10 mouse cellular contexts compared by ENCODE assay signal in genomic region chr19:6376255-6376564, GRCm38 (mm10). TPM values are rescaled to one million over a fixed set of nuclear protein-coding genes. Genes with fewer than 3 reads are reported as not detected.
DNase-seq lines count a peak whose midpoint lies in the region; ATAC-seq and TF ChIP-seq lines count a peak whose summit lies in the region.
"Had no signal": no experiment of that assay in that cellular context is flagged by ENCODE, and none has a peak within 500 bp of the region (broad histone marks: within the 10 kb centered on the region; RNA-seq: fewer than 3 reads in every experiment).

No protein-coding gene starts in this region.

- peak; percentile 83 for TF ChIP-seq CTCF in hindbrain, postnatal 0 days (IDR thresholded peaks at IDR 0.05; ENCODE audit: low read depth)
- TF ChIP-seq CTCF in testis, adult 2 months (IDR thresholded peaks at IDR 0.05; ENCODE audit: control insufficient read depth, insufficient read depth, insufficient replicate concordance, low read depth, low read length), result peak; percentile 46; the same call in 1 of the 2 replicates

- no peak overlapping the region for H3K4me2 ChIP-seq in hindbrain, postnatal 0 days (ENCODE audit: low read depth, low read length)
- no peak overlapping the region for H3K4me2 ChIP-seq in hindbrain, embryonic 12.5 days (replicated peaks)
- no peak overlapping the region for H3K4me2 ChIP-seq in neural tube, embryonic 11.5 days (ENCODE audit: low read depth)
- H3K4me2 ChIP-seq: embryonic facial prominence, embryonic 13.5 days; limb, embryonic 13.5 days had no signal

- no peaks in the 10 kb centered on the region for H3K9me3 ChIP-seq in hindbrain, postnatal 0 days (ENCODE audit: low read length)
- no peaks in the 10 kb centered on the region for H3K9me3 ChIP-seq in hindbrain, embryonic 12.5 days (replicated peaks)
- no peaks in the 10 kb centered on the region for H3K9me3 ChIP-seq in neural tube, embryonic 11.5 days (ENCODE audit: control insufficient read depth, low read length)
- H3K9me3 ChIP-seq: embryonic facial prominence, embryonic 13.5 days; limb, embryonic 13.5 days had no signal

- DNase-seq in hindbrain, postnatal 0 days (ENCODE audit: low spot score), result peak; percentile 76
- DNase-seq in testis, postnatal 14 days (ENCODE audit: low spot score), result no peak
- peak; percentile 56 for DNase-seq in brain, adult 2 months (ENCODE audit: low read depth, low spot score)
- DNase-seq in gastrocnemius, postnatal 36 days, result peak; percentile 63 to 69
- peak; percentile 63 for DNase-seq in neural tube, embryonic 11.5 days (ENCODE audit: low spot score)
- DNase-seq in MN1 (ENCODE audit: low spot score), result no peak

- no peak overlapping the region for H3K27ac ChIP-seq in hindbrain, postnatal 0 days
- no peak overlapping the region for H3K27ac ChIP-seq in hindbrain, embryonic 12.5 days
- H3K27ac ChIP-seq in testis, adult 2 months (ENCODE audit: control insufficient read depth, insufficient read depth, low read depth, low read length), result no peak overlapping the region
- H3K27ac ChIP-seq in neural tube, embryonic 11.5 days (ENCODE audit: low read depth, low read length), result no peak overlapping the region
- H3K27ac ChIP-seq: embryonic facial prominence, embryonic 13.5 days; limb, embryonic 13.5 days had no signal

- peaks cover 73% of the 10 kb centered on the region for H3K36me3 ChIP-seq in hindbrain, postnatal 0 days (ENCODE audit: insufficient read depth, low read length)
- H3K36me3 ChIP-seq in hindbrain, embryonic 12.5 days, result peaks cover 83% of the 10 kb centered on the region
- H3K36me3 ChIP-seq in testis, adult 2 months (ENCODE audit: control insufficient read depth, insufficient read depth, low read length), result peaks cover 13% of the 10 kb centered on the region
- H3K36me3 ChIP-seq in neural tube, embryonic 11.5 days (ENCODE audit: control insufficient read depth, insufficient read depth, low read length), result peaks cover 54% of the 10 kb centered on the region

- no peak for TF ChIP-seq POLR2A in testis, adult 2 months (IDR thresholded peaks at IDR 0.05; ENCODE audit: control insufficient read depth, low read depth, low read length)

- no peaks in the 10 kb centered on the region for H3K27me3 ChIP-seq in hindbrain, postnatal 0 days (ENCODE audit: insufficient read depth, low read length)
- H3K27me3 ChIP-seq in hindbrain, embryonic 12.5 days, result no peaks in the 10 kb centered on the region
- no peaks in the 10 kb centered on the region for H3K27me3 ChIP-seq in testis, adult 2 months (ENCODE audit: control insufficient read depth, insufficient read depth, low read length)
- H3K27me3 ChIP-seq in neural tube, embryonic 11.5 days (ENCODE audit: control insufficient read depth, insufficient read depth, low read length), result no peaks in the 10 kb centered on the region
- H3K27me3 ChIP-seq: embryonic facial prominence, embryonic 13.5 days; limb, embryonic 13.5 days had no signal

- H3K4me3 ChIP-seq in hindbrain, postnatal 0 days (ENCODE audit: low read length), result no peak overlapping the region
- no peak overlapping the region for H3K4me3 ChIP-seq in hindbrain, embryonic 12.5 days
- no peak overlapping the region for H3K4me3 ChIP-seq in testis, adult 2 months (ENCODE audit: control insufficient read depth, low read depth, low read length)
- H3K4me3 ChIP-seq in neural tube, embryonic 11.5 days (ENCODE audit: low read depth, low read length), result no peak overlapping the region
- H3K4me3 ChIP-seq: embryonic facial prominence, embryonic 13.5 days; limb, embryonic 13.5 days had no signal

- H3K4me1 ChIP-seq in hindbrain, postnatal 0 days (ENCODE audit: insufficient read depth, low read length), result no peaks in the 10 kb centered on the region; the same call in 1 of the 2 replicates
- H3K4me1 ChIP-seq in hindbrain, embryonic 12.5 days, result 0 out of 2 replicates have a peak, but pooled peaks cover 6% of the 10 kb centered on the region
- peaks cover 2% of the 10 kb centered on the region; the same call in 1 of the 2 replicates for H3K4me1 ChIP-seq in testis, adult 2 months (ENCODE audit: control insufficient read depth, insufficient read depth, low read length)
- no peaks in the 10 kb centered on the region for H3K4me1 ChIP-seq in neural tube, embryonic 11.5 days (ENCODE audit: control insufficient read depth, insufficient read depth, low read length)
- H3K4me1 ChIP-seq: embryonic facial prominence, embryonic 13.5 days; limb, embryonic 13.5 days had no signal

- ATAC-seq in hindbrain, postnatal 0 days, result no peak
- no peak for ATAC-seq in hindbrain, embryonic 12.5 days (ENCODE audit: low FRiP score)
- ATAC-seq in neural tube, embryonic 11.5 days (ENCODE audit: insufficient read depth, low FRiP score, low TSS enrichment), result no peak

- no peak overlapping the region for H3K9ac ChIP-seq in hindbrain, postnatal 0 days (replicated peaks; ENCODE audit: low read length)
- no peak overlapping the region for H3K9ac ChIP-seq in hindbrain, embryonic 12.5 days
- H3K9ac ChIP-seq in neural tube, embryonic 11.5 days (ENCODE audit: low read length), result no peak overlapping the region
- H3K9ac ChIP-seq: embryonic facial prominence, embryonic 13.5 days; limb, embryonic 13.5 days had no signal

- intact Hi-C loops in gastrocnemius, postnatal 36 days (cut with DNase I), result no loop called here

- WGBS in hindbrain, postnatal 0 days, result 71% methylated on average over 14 of the region's 14 CpGs
- WGBS in hindbrain, embryonic 12.5 days, result 70% methylated on average over 14 of the region's 14 CpGs
- whole genome bisulfite sequencing in neural tube, embryonic 11.5 days, result 75% methylated on average over 14 of the region's 14 CpGs

RNA-seq across cellular contexts. Expression of gene Pygm, which starts 8.0 kb away (rescaled TPM):
- 11.9 and 18.3 TPM in 2 replicates for total RNA-seq in hindbrain, postnatal 0 days (2014; rRNA removed)
- 10.4 and 12.6 TPM in 2 replicates for polyA plus RNA-seq in hindbrain, postnatal 0 days (2015; fragmentation: Nextera tagmentation; extraction: Ambion mirVana)
- 1.8 and 3.9 TPM in 2 replicates for polyA plus RNA-seq in hindbrain, embryonic 12.5 days (2016; fragmentation: Nextera tagmentation; extraction: Ambion mirVana)
- polyA plus RNA-seq in testis, adult 2 months (2012; rRNA removed), result 6.9 and 7.6 TPM in 2 replicates
- total RNA-seq in gastrocnemius, postnatal 36 days (2021), result 1,000 to 10,000 TPM; 7,725 to 8,373 TPM
- 4.4 and 6.0 TPM in 2 replicates for polyA plus RNA-seq in neural tube, embryonic 11.5 days (2014; fragmentation: Nextera tagmentation; extraction: Ambion mirVana)

RNA-seq across cellular contexts. Expression of gene Sf1, which starts 12.7 kb away (rescaled TPM):
- total RNA-seq in hindbrain, postnatal 0 days (2014; rRNA removed), result 89.0 and 89.4 TPM in 2 replicates
- 80.2 and 84.9 TPM in 2 replicates for polyA plus RNA-seq in hindbrain, postnatal 0 days (2015; fragmentation: Nextera tagmentation; extraction: Ambion mirVana)
- 168 and 176 TPM in 2 replicates for polyA plus RNA-seq in hindbrain, embryonic 12.5 days (2016; fragmentation: Nextera tagmentation; extraction: Ambion mirVana)
- polyA plus RNA-seq in testis, adult 2 months (2012; rRNA removed), result 167 and 174 TPM in 2 replicates
- total RNA-seq in gastrocnemius, postnatal 36 days (2021), result 10 to 100 TPM; 75.8 to 84.5 TPM
- polyA plus RNA-seq in neural tube, embryonic 11.5 days (2014; fragmentation: Nextera tagmentation; extraction: Ambion mirVana), result 214 and 224 TPM in 2 replicates

RNA-seq across cellular contexts. Expression of gene Rasgrp2, which starts 22.9 kb away (rescaled TPM):
- total RNA-seq in hindbrain, postnatal 0 days (2014; rRNA removed), result 250 and 283 TPM in 2 replicates
- polyA plus RNA-seq in hindbrain, postnatal 0 days (2015; fragmentation: Nextera tagmentation; extraction: Ambion mirVana), result 230 and 252 TPM in 2 replicates
- 20.0 and 23.0 TPM in 2 replicates for polyA plus RNA-seq in hindbrain, embryonic 12.5 days (2016; fragmentation: Nextera tagmentation; extraction: Ambion mirVana)
- 8.2 and 8.4 TPM in 2 replicates for polyA plus RNA-seq in testis, adult 2 months (2012; rRNA removed)
- 10 to 100 TPM; 11.6 to 25.4 TPM for total RNA-seq in gastrocnemius, postnatal 36 days (2021)
- polyA plus RNA-seq in neural tube, embryonic 11.5 days (2014; fragmentation: Nextera tagmentation; extraction: Ambion mirVana), result 17.6 and 20.3 TPM in 2 replicates

RNA-seq across cellular contexts. Expression of gene Map4k2, which starts 35.3 kb away (rescaled TPM):
- total RNA-seq in hindbrain, postnatal 0 days (2014; rRNA removed), result 102 TPM in 2 replicates
- polyA plus RNA-seq in hindbrain, postnatal 0 days (2015; fragmentation: Nextera tagmentation; extraction: Ambion mirVana), result 18.6 and 21.4 TPM in 2 replicates
- 15.0 and 16.0 TPM in 2 replicates for polyA plus RNA-seq in hindbrain, embryonic 12.5 days (2016; fragmentation: Nextera tagmentation; extraction: Ambion mirVana)
- 21.4 and 24.8 TPM in 2 replicates for polyA plus RNA-seq in testis, adult 2 months (2012; rRNA removed)
- total RNA-seq in gastrocnemius, postnatal 36 days (2021), result 10 to 100 TPM; 10.4 to 12.6 TPM
- 10.0 and 13.6 TPM in 2 replicates for polyA plus RNA-seq in neural tube, embryonic 11.5 days (2014; fragmentation: Nextera tagmentation; extraction: Ambion mirVana)

RNA-seq across cellular contexts. Expression of gene Men1, which starts 41.4 kb away (rescaled TPM):
- 69.6 and 93.4 TPM in 2 replicates for total RNA-seq in hindbrain, postnatal 0 days (2014; rRNA removed)
- 57.8 and 59.5 TPM in 2 replicates for polyA plus RNA-seq in hindbrain, postnatal 0 days (2015; fragmentation: Nextera tagmentation; extraction: Ambion mirVana)
- 91.5 and 95.8 TPM in 2 replicates for polyA plus RNA-seq in hindbrain, embryonic 12.5 days (2016; fragmentation: Nextera tagmentation; extraction: Ambion mirVana)
- polyA plus RNA-seq in testis, adult 2 months (2012; rRNA removed), result 24.6 and 24.8 TPM in 2 replicates
- total RNA-seq in gastrocnemius, postnatal 36 days (2021), result 1 to 10 TPM; 6.2 to 7.0 TPM
- 59.5 and 66.1 TPM in 2 replicates for polyA plus RNA-seq in neural tube, embryonic 11.5 days (2014; fragmentation: Nextera tagmentation; extraction: Ambion mirVana)

Comparison
In these comparisons a context has a peak if more than half of its experiments do, and no peak if none do; other contexts are left out.
1. DNase-seq: peak in hindbrain, postnatal 0 days (single experiment), brain, adult 2 months (single experiment), gastrocnemius, postnatal 36 days (2 of 2) and neural tube, embryonic 11.5 days (single experiment); none in testis, postnatal 14 days (single experiment) and MN1 (single experiment).